Mouse (Mus musculus): ENCODE results near the gene Gm20852.
"Not testable (repeated sequence)": the region's sequence is repeated elsewhere in the genome, so short reads cannot be mapped to it uniquely, and the experiment has no call there.

Gene Gm20852

DNA sequence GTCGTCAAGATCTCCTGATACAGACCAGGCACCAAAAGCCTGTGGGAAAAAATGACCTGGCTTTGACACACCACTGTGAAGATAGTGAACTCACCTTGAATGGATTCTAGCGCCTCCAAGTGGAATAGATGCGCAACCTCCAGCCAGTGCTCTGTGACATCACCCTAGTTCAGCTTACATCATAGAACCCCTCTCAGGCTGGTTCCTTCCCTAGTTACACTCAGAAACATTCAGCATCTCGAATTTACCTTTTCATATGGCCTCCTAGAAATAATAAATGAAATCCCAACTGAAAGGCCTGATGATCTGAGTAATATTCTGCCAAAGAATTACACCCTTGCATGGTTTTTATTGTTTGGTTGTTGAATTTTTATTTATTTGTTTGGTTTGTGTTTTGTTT, at the start of gene Gm20852:
Gene Gm20852 (minus strand): TSS at position 101 of the 400 bp plus-strand sequence.
- not testable (repeated sequence) for DNase-seq (ENCODE audit: low spot score)
